Mouse (Mus musculus) embryonic facial prominence, embryonic 14.5 days (tissue): ENCODE data around the gene Gm10577. TPM values are rescaled to one million over a fixed set of nuclear protein-coding genes. Genes with fewer than 3 reads are reported as not detected.

Source experiments
- ATAC-seq: fragments of 200-750 bp; cut with Nextera tagmentation; 2 replicates; pipeline ENCODE4 v1.8.0; 2017; ENCODE audit warnings: low read depth, moderate number of reproducible peaks, moderate TSS enrichment
- DNase-seq: peaks from one replicate; pipeline ENCODE4 v3.0.0-alpha.2; 2015; ENCODE audit warnings: low spot score
- H3K27ac ChIP-seq: fragments of 300-500 bp; sonication (generic); replicated peaks from 2 replicates; pipeline ENCODE4 v1.5.1; 2014; ENCODE audit warnings: low read depth, mild to moderate bottlenecking, low read length, moderate library complexity
- H3K27me3 ChIP-seq: fragments of 300-500 bp; sonication (generic); replicated peaks from 2 replicates; pipeline ENCODE4 v1.6.1; 2014; ENCODE audit warnings: low read length; ENCODE audit not compliant: control insufficient read depth, insufficient read depth
- H3K36me3 ChIP-seq: fragments of 300-500 bp; sonication (generic); 2 replicates; pipeline ENCODE4 v1.6.1; 2014; ENCODE audit warnings: low read length, mixed read lengths; ENCODE audit not compliant: control insufficient read depth, insufficient read depth
- H3K4me1 ChIP-seq: fragments of 300-500 bp; sonication (generic); 2 replicates; pipeline ENCODE4 v1.6.1; 2014; ENCODE audit warnings: antibody characterized with exemption, low read length; ENCODE audit not compliant: control insufficient read depth, insufficient read depth
- H3K4me2 ChIP-seq: fragments of 300-500 bp; sonication (generic); 2 replicates; pipeline ENCODE4 v1.6.1; 2014; ENCODE audit warnings: low read depth, mild to moderate bottlenecking, low read length, moderate library complexity, mixed read lengths
- H3K4me3 ChIP-seq: fragments of 300-500 bp; sonication (generic); 2 replicates; pipeline ENCODE4 v1.5.1; 2014; ENCODE audit warnings: low read depth, mild to moderate bottlenecking, low read length
- H3K9ac ChIP-seq: fragments of 300-500 bp; sonication (generic); 2 replicates; pipeline ENCODE4 v1.6.1; 2014; ENCODE audit warnings: low read depth, mild to moderate bottlenecking, low read length, moderate library complexity, mixed read lengths
- H3K9me3 ChIP-seq: fragments of 300-500 bp; sonication (generic); 2 replicates; pipeline ENCODE4 v1.6.1; 2016; ENCODE audit warnings: low read length; ENCODE audit not compliant: control insufficient read depth
- WGBS: fragments of 180-500 bp; shearing (Covaris S2); extraction: QIAGEN DNeasy Blood & Tissue Kit; methylation state at CpG from one replicate; pipeline ENCODE4 v1.1.7; 2014; 5-methylcytosine and 5-hydroxymethylcytosine counted together
- polyA plus RNA-seq: library from polyadenylated mRNA; unstranded; fragments of >200 nt; fragmentation: Nextera tagmentation; extraction: Ambion mirVana; gene quantifications from 2 replicates; pipeline ENCODE4 v1.2.1, GENCODE M21; 2014

Gm10577 gene
- not detected in 2 replicates for polyA plus RNA-seq

DNA sequence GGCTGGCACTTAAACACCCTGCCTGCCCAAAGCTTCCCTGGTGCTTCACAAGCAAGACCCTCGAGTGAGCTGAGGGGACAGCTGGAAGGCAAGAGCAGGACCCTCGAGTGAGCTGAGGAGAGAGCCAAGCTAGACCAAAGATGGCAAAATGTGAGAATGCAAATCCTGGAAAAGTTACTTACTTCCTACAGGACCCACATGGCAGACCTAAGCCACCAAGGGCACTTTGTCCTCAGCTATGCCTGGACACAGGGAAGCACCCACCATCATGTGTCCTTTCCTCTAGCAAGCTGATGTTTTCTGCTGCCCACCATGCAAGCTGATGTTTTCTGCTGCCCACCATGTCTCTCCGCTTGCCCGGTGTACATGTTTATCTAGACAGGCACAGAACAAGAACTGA, at the start of gene Gm10577:
Gm10577 (minus strand) TSS at position 101 of the 400 bp plus-strand sequence.
- peaks cover 9% of the 10 kb centered on the region; the same call in 1 of the 2 replicates for H3K9me3 ChIP-seq
- no peak within 1 kb of the TSS for H3K9ac ChIP-seq
- H3K4me3 ChIP-seq, result no peak within 1 kb of the TSS
- H3K36me3 ChIP-seq, result no peaks in the 10 kb centered on the region
- no peaks in the 10 kb centered on the region for H3K27me3 ChIP-seq
- WGBS, result 77% methylated on average over 4 of the region's 4 CpGs
- DNase-seq (no peak), ATAC-seq (no peak)
- no peaks in the 10 kb centered on the region for H3K4me1 ChIP-seq
- no peak within 1 kb of the TSS for H3K4me2 ChIP-seq
- 0 out of 2 replicates have a peak within 1 kb of the TSS, but pooled peaks have one; percentile 23 for H3K27ac ChIP-seq

DNA sequence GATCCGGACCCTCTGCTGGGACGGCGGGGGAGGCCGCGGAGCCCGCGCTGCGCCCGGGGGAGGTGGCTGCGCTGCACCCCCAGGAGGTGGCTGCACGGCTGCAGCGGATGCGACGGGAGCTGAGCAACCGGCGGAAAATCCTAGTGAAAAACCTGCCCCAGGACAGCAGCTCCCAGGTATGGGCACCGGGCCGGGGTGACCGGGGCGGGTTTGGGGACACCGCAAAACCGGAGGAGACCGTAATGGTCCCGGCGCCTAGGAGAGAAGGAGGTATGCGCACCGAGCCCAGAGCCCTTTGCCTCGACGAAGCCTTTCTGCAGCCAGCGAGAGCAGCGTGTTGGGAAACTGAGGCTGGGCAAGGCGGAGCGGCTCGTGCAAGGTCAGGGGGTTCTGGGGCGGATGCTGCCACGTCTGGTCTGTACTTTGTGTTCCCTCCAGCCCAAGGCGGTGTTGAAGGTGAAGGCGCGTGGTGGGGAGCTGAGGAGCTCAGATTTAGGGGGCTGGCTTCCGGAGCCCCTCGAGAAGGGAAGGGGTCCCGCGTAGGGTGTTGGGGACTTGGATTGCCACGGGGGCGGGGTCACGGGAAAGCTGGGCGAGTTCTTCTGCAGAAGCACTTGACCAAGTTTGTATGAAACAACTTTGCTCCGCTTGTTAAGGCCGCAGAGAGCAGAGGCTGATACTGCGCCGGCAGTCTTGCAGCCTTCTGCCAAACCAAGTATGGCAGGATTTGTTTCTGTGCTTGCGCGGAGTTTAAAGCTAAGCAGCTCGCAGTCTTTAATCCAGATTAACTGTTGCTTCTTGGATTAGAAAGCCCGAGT, 48.9 kb upstream of the Gm10577 start:
- under 1% methylated on average over 42 of the region's 55 CpGs for WGBS
- peaks cover 9% of the 10 kb centered on the region; the same call in 1 of the 2 replicates for H3K4me1 ChIP-seq
- DNase-seq (peak; percentile 70), ATAC-seq (peak; percentile 56)
- H3K4me2 ChIP-seq, result peak overlapping the region; percentile 93
- H3K4me3 ChIP-seq, result peak overlapping the region; percentile 87
- H3K27me3 ChIP-seq, result no peaks in the 10 kb centered on the region
- no peaks in the 10 kb centered on the region for H3K36me3 ChIP-seq
- peak overlapping the region; percentile 55 for H3K27ac ChIP-seq
- H3K9ac ChIP-seq, result peak overlapping the region; percentile 84
- H3K9me3 ChIP-seq, result no peaks in the 10 kb centered on the region

DNA sequence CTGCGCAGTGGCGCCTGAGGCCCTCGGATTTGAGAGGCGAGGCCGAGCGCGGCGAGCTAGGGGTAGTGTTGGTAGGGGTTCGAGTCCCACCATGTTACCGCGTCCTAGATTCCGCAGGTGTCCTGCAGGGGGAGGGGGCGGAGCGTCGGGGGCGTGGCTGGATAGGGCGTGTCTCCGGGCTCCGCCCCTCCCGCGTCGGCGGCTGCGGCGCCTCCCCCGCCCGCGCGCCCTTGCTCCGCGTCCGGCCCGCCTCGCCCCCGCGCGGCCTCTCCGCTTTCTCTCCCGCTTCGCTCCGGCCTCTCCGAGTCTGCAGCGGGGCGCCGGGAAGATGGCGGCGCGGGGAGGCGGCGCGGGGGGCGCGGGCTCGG, 48.3 kb upstream of the Gm10577 start, which contains the start of gene Raver2:
Raver2 (plus strand) TSS at position 198 of the 368 bp plus-strand sequence.
- no peaks in the 10 kb centered on the region for H3K36me3 ChIP-seq
- H3K27me3 ChIP-seq, result no peaks in the 10 kb centered on the region
- ATAC-seq (peak; percentile 84), DNase-seq (peak; percentile 75)
- H3K4me2 ChIP-seq, result peak within 1 kb of the TSS; percentile 93
- peak within 1 kb of the TSS; percentile 87 for H3K4me3 ChIP-seq
- under 1% methylated on average over 10 of the region's 54 CpGs for WGBS
- peaks cover 9% of the 10 kb centered on the region; the same call in 1 of the 2 replicates for H3K4me1 ChIP-seq
- H3K9me3 ChIP-seq, result no peaks in the 10 kb centered on the region
- H3K9ac ChIP-seq, result peak within 1 kb of the TSS; percentile 84
- peak within 1 kb of the TSS; percentile 55 for H3K27ac ChIP-seq

DNA sequence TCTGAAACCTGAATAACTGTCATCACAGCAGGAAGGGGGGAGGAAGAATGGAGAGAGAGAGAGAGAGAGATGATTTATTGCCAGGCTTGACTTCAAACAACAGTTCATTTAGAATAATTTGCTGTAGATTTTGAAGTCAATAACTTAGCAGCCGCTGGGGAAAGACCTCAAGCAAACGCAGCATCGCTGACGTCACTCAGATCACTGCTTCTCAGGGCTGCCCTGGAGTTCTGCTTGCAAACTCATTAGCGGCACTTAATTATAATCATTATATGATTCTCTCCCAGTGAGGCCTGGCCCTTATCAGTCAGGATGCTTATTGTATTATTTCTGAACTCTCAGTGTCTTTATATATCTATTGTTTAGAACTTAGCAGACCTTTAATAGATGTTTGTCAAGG, 45.9 kb upstream of the Gm10577 start:
- Histone ChIP-seq H3K27me3 (no peaks in the 10 kb centered on the region), H3K4me2 (no peak overlapping the region), H3K27ac (no peak overlapping the region), H3K4me3 (no peak overlapping the region), H3K9ac (no peak overlapping the region), H3K9me3 (no peaks in the 10 kb centered on the region), H3K4me1 (peaks cover 9% of the 10 kb centered on the region; the same call in 1 of the 2 replicates), H3K36me3 (no peaks in the 10 kb centered on the region)
- 49% methylated on average over 5 of the region's 5 CpGs for WGBS
- DNase-seq (peak; percentile 26), ATAC-seq (no peak)

DNA sequence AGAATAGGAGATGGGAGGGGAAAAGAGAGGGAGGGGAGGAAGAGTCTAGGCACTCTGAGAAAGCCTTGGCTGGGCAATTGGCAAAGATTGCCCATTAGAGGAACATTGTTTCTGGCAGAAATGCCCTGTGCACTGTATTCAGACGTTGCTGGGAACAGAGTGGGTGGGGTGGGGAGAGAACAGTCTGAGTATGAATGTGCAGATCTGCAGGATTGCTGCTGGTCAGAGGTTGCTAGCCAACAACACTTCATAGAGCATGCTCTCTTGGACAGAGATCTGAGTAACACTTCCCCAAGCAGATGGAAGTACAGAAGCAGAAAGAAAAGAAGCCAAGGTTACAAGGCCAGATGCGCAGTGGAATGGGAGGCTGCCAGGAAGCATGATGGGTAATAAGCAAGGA, 41.6 kb upstream of the Gm10577 start:
- Histone ChIP-seq H3K27me3 (no peaks in the 10 kb centered on the region), H3K36me3 (no peaks in the 10 kb centered on the region), H3K27ac (no peak overlapping the region), H3K9ac (no peak overlapping the region), H3K4me1 (no peaks in the 10 kb centered on the region), H3K9me3 (no peaks in the 10 kb centered on the region), H3K4me2 (no peak overlapping the region), H3K4me3 (no peak overlapping the region)
- ATAC-seq, result no peak
- DNase-seq, result no peak
- 76% methylated on average over 2 of the region's 2 CpGs for WGBS

DNA sequence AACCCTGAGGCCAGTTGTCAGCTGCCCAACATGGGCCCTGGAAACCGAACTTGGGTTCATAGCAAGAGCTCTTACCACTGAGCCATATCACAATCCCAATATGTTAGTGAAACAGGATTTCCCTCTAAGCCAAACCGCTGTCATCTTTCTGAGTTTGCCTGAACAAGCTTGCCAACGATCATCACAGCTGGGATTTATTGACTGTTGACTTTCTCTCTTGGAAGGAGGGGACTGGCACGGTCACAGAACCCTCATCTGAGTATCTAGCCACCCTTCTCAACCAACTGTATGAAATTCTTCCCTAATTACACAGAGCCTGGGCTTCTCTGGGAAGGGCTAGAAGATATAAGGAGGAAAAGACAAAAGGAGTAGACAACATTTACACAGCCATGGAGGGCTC, 26.1 kb upstream of the Gm10577 start:
- H3K9ac ChIP-seq, result no peak overlapping the region
- 68% methylated on average over 4 of the region's 4 CpGs for WGBS
- no peaks in the 10 kb centered on the region for H3K9me3 ChIP-seq
- no peak overlapping the region for H3K4me2 ChIP-seq
- no peaks in the 10 kb centered on the region for H3K4me1 ChIP-seq
- H3K27me3 ChIP-seq, result no peaks in the 10 kb centered on the region
- DNase-seq (no peak), ATAC-seq (no peak)
- no peak overlapping the region for H3K27ac ChIP-seq
- no peaks in the 10 kb centered on the region for H3K36me3 ChIP-seq
- no peak overlapping the region for H3K4me3 ChIP-seq

DNA sequence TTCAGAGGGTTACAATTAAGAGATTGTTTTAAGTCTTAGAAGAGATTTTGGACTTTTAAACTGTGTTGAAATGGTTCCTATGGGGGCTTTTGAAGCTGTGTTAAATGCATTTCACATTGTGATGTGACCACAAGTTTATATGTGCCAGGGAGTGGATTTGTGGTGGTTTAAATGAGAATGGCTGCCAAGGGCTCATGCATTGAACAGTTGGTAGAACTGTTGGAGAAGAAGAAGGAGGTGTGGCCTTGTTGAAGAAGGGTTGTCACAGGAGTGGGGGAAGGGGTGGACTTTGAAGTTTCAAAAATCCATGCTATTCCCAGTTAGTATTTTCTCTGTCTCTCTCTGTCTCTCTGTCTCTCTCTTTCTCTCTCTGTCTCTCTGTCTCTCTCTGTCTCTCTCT, 23.7 kb upstream of the Gm10577 start:
- Histone ChIP-seq H3K4me3 (no peak overlapping the region), H3K9me3 (no peaks in the 10 kb centered on the region), H3K4me2 (no peak overlapping the region), H3K4me1 (no peaks in the 10 kb centered on the region), H3K9ac (no peak overlapping the region), H3K27me3 (no peaks in the 10 kb centered on the region), H3K27ac (no peak overlapping the region), H3K36me3 (no peaks in the 10 kb centered on the region)
- DNase-seq (peak; percentile 55), ATAC-seq (no peak)

DNA sequence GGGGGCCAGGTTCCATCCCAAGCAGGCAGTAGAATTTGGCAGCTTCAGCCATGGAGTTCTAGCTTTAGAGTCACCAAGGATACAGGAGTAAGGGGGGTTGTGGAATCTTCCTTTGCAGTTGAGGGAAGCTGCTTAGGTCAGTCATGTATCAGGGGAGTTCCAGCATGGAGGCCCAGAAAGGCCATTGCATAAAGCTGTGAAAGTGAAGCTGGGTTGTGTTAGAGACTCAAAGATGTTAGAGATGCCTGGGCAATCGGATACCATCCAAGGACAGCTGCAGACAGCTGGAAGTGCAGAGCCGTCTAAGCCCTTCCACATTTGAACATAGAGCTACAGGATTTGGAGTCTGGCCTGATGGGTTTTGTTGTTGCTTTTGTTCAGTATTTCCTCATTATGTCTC, 23.2 kb upstream of the Gm10577 start:
- WGBS, result 68% methylated on average over 2 of the region's 2 CpGs
- DNase-seq (peak; percentile 78), ATAC-seq (peak; percentile 80)
- Histone ChIP-seq H3K4me2 (no peak overlapping the region), H3K9ac (no peak overlapping the region), H3K27ac (no peak overlapping the region), H3K9me3 (no peaks in the 10 kb centered on the region), H3K27me3 (no peaks in the 10 kb centered on the region), H3K4me1 (no peaks in the 10 kb centered on the region), H3K4me3 (no peak overlapping the region), H3K36me3 (no peaks in the 10 kb centered on the region)

DNA sequence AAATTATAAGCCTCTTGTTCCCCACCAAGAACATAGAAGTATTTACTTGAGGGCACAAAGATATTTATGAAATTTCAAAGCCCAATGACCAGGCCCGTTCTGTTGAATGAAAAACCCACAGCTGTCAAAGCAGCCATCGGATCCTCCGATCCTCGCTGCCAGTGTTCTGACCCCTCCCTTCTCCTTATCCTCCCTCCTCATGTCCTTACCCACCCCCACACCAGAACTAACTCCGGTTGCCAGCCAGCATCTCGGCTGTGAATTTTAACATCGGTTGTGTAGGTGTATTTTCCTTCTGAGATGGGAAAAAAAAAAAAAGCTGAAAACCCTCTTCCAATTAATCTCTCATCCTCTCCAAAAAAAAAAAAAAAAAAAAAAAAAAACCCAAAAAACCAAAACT, 16.7 kb upstream of the Gm10577 start:
- Histone ChIP-seq H3K4me1 (no peaks in the 10 kb centered on the region), H3K36me3 (no peaks in the 10 kb centered on the region), H3K9me3 (no peaks in the 10 kb centered on the region), H3K4me2 (no peak overlapping the region), H3K27me3 (no peaks in the 10 kb centered on the region), H3K27ac (no peak overlapping the region), H3K9ac (no peak overlapping the region), H3K4me3 (no peak overlapping the region)
- DNase-seq, result no peak
- WGBS, result 67% methylated on average over 7 of the region's 7 CpGs
- no peak for ATAC-seq
